Mouse (Mus musculus): Measurements from ENCODE around the gene Ugt8a. TPM values are rescaled to one million over a fixed set of nuclear protein-coding genes. Genes with fewer than 3 reads are reported as not detected.

The Ugt8a gene
- polyA plus RNA-seq (2015; fragmentation: Nextera tagmentation; extraction: Ambion mirVana), result 2.0 and 2.4 TPM in 2 replicates

DNA sequence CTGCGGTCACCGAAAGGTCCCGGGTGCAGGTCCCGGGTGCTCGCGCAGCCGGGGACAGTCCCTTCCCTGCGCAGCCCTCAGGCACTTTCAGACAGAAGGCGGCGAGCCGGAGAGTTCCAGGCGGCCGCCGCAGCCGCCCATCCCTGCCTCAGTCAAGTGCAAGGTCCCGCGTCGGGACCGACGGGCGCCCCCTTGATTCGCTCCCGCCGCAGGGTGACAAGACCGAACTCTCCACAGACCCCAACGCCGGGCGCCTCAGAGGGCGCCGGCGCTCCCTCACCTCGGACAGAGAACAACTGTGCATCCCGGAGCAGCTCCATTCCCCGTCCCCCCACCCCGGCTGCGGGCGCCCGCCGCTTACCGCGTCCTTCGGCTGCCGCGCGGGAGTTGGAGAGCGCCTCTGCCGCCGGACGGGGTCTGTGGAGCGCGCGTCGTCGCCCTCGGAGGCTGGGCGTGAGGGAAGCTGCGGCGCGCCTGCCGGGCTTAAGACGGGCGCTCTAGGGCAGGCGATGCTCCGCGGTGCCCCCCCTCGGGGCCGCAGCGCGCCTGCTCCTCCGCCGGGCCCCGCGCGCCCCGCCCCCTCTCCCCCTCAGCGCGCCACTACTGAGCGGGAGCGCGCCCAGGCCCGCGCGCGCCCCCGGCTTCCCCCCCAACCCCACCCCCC, at the start of gene Ugt8a:
TSS of gene Ugt8a (minus strand) at position 528 of the 664 bp plus-strand sequence.
- Histone ChIP-seq H3K27ac (ENCODE audit: low read length) (peak within 1 kb of the TSS; percentile 33; the same call in 1 of the 2 replicates), H3K4me3 (ENCODE audit: low read depth, low read length) (peak within 1 kb of the TSS; percentile 79), H3K9me3 (replicated peaks; ENCODE audit: control insufficient read depth, low read length, poor library complexity, severe bottlenecking) (no peaks in the 10 kb centered on the region), H3K4me2 (ENCODE audit: low read length) (peak within 1 kb of the TSS; percentile 96), H3K27me3 (ENCODE audit: control insufficient read depth, insufficient read depth, low read depth, low read length) (no peaks in the 10 kb centered on the region), H3K9ac (ENCODE audit: low read depth, low read length) (peak within 1 kb of the TSS; percentile 71), H3K4me1 (ENCODE audit: control insufficient read depth, insufficient read depth, low read length) (peaks cover 7% of the 10 kb centered on the region), H3K36me3 (ENCODE audit: control insufficient read depth, insufficient read depth, low read length) (no peaks in the 10 kb centered on the region)
- peak; percentile 93 for ATAC-seq
- WGBS, result under 1% methylated on average over 74 of the region's 85 CpGs

DNA sequence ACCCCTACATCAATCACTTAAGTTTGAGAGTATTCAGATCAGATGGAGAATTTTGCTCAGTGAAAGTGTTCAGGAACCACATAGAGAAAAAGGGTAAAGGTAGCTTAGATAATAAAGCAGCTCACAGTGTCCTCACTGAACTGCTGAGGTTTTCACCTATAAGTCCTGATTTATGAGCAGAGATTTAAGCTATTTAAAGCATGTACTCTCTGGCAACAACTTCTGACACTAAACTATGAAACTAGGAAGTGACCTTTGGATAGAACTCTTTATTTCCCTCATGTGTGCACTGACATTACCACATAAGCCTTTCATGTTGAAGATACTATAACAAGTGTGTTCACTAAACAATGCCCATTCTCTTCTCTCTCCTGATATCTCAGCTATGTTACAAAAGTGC, 48.2 kb upstream of the Ugt8a start:
- H3K4me2 ChIP-seq (ENCODE audit: low read length), result no peak overlapping the region
- no peak overlapping the region for H3K9ac ChIP-seq (ENCODE audit: low read depth, low read length)
- H3K36me3 ChIP-seq (ENCODE audit: control insufficient read depth, insufficient read depth, low read length), result no peaks in the 10 kb centered on the region
- no peak for ATAC-seq
- H3K27me3 ChIP-seq (ENCODE audit: control insufficient read depth, insufficient read depth, low read depth, low read length), result no peaks in the 10 kb centered on the region
- no peak overlapping the region for H3K4me3 ChIP-seq (ENCODE audit: low read depth, low read length)
- no peaks in the 10 kb centered on the region for H3K9me3 ChIP-seq (replicated peaks; ENCODE audit: control insufficient read depth, low read length, poor library complexity, severe bottlenecking)
- H3K4me1 ChIP-seq (ENCODE audit: control insufficient read depth, insufficient read depth, low read length), result no peaks in the 10 kb centered on the region
- no peak overlapping the region for H3K27ac ChIP-seq (ENCODE audit: low read length)

DNA sequence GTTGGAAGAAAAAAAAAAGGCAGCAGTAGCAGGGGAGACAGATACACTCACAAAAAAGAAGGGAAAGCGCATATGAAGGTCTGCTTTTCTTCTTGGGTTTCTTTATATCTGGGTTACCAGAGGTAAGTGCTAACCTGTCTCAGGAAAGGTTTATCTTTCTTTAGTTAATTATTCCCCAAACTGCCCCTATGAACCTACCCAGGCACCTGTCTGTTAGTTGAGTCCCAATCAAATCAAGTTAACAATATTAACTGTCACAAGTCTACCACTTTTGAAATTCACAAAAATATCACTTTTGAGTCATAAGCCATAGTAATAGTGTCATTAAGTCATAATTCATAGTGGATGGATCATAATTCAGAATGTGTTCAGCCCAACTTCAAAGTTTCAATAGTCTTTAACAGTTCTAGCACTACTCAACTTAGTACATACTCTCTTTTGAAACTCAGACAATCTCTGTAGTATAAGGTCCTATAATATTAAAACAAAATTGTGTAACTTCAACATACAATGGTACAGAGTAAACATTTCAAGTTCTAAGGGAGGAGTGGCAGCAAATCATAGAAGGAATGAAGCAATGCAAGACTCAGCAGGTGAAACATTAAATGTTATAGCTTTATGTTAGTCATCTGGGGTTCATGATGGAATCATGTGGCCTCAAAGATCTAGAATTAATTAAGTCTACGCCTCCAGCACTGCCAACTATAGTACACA, 45.4 kb upstream of the Ugt8a start:
- no peaks in the 10 kb centered on the region for H3K9me3 ChIP-seq (replicated peaks; ENCODE audit: control insufficient read depth, low read length, poor library complexity, severe bottlenecking)
- no peak overlapping the region for H3K9ac ChIP-seq (ENCODE audit: low read depth, low read length)
- no peak overlapping the region for H3K27ac ChIP-seq (ENCODE audit: low read length)
- no peaks in the 10 kb centered on the region for H3K27me3 ChIP-seq (ENCODE audit: control insufficient read depth, insufficient read depth, low read depth, low read length)
- no peaks in the 10 kb centered on the region for H3K4me1 ChIP-seq (ENCODE audit: control insufficient read depth, insufficient read depth, low read length)
- no peaks in the 10 kb centered on the region for H3K36me3 ChIP-seq (ENCODE audit: control insufficient read depth, insufficient read depth, low read length)
- no peak for ATAC-seq
- no peak overlapping the region for H3K4me3 ChIP-seq (ENCODE audit: low read depth, low read length)
- WGBS, result 90% methylated on average over 2 of the region's 2 CpGs
- H3K4me2 ChIP-seq (ENCODE audit: low read length), result no peak overlapping the region

DNA sequence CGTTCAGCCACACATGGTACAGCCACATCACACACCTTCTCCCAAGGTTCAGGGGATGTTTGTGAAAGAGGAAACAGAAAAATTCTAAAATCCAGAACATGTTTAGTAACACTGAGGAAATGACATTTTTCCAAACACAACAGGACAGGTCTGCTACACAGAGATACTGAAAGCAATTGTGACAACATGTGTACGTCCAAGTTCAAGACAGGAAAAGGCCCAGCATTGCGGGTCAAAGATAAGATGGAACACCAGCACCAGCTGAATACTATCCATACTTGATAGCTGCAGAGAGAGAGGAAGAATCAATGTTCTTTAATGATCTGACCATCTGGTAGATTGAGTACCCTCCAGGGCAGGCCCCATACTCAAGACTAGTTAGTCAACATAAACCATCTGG, 41.1 kb upstream of the Ugt8a start:
- Histone ChIP-seq H3K27ac (ENCODE audit: low read length) (no peak overlapping the region), H3K4me3 (ENCODE audit: low read depth, low read length) (no peak overlapping the region), H3K27me3 (ENCODE audit: control insufficient read depth, insufficient read depth, low read depth, low read length) (no peaks in the 10 kb centered on the region), H3K4me2 (ENCODE audit: low read length) (no peak overlapping the region), H3K9ac (ENCODE audit: low read depth, low read length) (no peak overlapping the region), H3K9me3 (replicated peaks; ENCODE audit: control insufficient read depth, low read length, poor library complexity, severe bottlenecking) (no peaks in the 10 kb centered on the region), H3K36me3 (ENCODE audit: control insufficient read depth, insufficient read depth, low read length) (no peaks in the 10 kb centered on the region), H3K4me1 (ENCODE audit: control insufficient read depth, insufficient read depth, low read length) (no peaks in the 10 kb centered on the region)
- 87% methylated on average over 3 of the region's 3 CpGs for WGBS
- ATAC-seq, result no peak

DNA sequence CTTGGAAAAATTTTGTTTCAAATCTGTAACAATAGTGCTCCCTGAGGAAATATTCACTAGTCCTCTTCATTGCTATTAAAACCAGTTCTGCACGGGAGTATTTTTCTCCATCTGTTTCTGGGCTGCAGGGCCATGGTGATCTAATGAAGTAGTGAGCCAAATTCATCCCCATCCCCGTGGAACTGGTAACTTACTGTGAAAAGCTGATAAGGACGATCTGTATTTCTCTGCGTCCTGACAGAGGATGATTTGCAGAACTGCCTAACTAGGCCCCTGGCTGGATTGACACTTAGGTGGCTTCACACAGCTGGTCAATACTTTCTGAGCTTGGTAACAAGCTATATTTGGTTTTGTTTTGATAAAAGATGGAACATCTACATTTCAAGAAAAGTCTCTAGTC, 37.5 kb upstream of the Ugt8a start:
- H3K4me3 ChIP-seq (ENCODE audit: low read depth, low read length), result no peak overlapping the region
- H3K27me3 ChIP-seq (ENCODE audit: control insufficient read depth, insufficient read depth, low read depth, low read length), result no peaks in the 10 kb centered on the region
- ATAC-seq, result no peak
- no peak overlapping the region for H3K27ac ChIP-seq (ENCODE audit: low read length)
- no peak overlapping the region for H3K4me2 ChIP-seq (ENCODE audit: low read length)
- no peak overlapping the region for H3K9ac ChIP-seq (ENCODE audit: low read depth, low read length)
- no peaks in the 10 kb centered on the region for H3K9me3 ChIP-seq (replicated peaks; ENCODE audit: control insufficient read depth, low read length, poor library complexity, severe bottlenecking)
- 75% methylated on average over 4 of the region's 4 CpGs for WGBS
- H3K4me1 ChIP-seq (ENCODE audit: control insufficient read depth, insufficient read depth, low read length), result no peaks in the 10 kb centered on the region
- H3K36me3 ChIP-seq (ENCODE audit: control insufficient read depth, insufficient read depth, low read length), result no peaks in the 10 kb centered on the region

DNA sequence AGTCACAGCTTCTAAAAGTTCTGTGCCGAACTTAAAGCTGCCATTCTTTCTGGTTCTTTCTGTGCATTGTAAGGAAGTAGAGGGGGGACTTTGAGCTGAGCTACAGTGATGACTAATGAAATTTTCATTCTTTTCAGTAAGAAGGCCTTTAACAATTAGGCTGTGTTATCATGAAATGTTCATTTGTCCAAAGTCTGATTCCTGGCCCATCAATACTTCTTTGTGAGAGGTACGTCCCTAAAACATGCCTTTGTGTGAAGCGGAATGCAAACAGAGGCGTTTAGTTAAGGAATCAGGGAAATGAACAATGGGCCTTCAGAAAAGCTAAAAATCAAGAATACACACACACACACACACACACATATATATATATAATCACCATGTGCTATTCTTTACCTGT, 31.0 kb upstream of the Ugt8a start:
- Histone ChIP-seq H3K4me1 (ENCODE audit: control insufficient read depth, insufficient read depth, low read length) (no peaks in the 10 kb centered on the region), H3K4me3 (ENCODE audit: low read depth, low read length) (no peak overlapping the region), H3K27ac (ENCODE audit: low read length) (no peak overlapping the region), H3K27me3 (ENCODE audit: control insufficient read depth, insufficient read depth, low read depth, low read length) (no peaks in the 10 kb centered on the region), H3K9ac (ENCODE audit: low read depth, low read length) (no peak overlapping the region), H3K36me3 (ENCODE audit: control insufficient read depth, insufficient read depth, low read length) (no peaks in the 10 kb centered on the region), H3K9me3 (replicated peaks; ENCODE audit: control insufficient read depth, low read length, poor library complexity, severe bottlenecking) (no peaks in the 10 kb centered on the region), H3K4me2 (ENCODE audit: low read length) (no peak overlapping the region)
- 65% methylated on average over 4 of the region's 4 CpGs for WGBS
- ATAC-seq, result no peak

DNA sequence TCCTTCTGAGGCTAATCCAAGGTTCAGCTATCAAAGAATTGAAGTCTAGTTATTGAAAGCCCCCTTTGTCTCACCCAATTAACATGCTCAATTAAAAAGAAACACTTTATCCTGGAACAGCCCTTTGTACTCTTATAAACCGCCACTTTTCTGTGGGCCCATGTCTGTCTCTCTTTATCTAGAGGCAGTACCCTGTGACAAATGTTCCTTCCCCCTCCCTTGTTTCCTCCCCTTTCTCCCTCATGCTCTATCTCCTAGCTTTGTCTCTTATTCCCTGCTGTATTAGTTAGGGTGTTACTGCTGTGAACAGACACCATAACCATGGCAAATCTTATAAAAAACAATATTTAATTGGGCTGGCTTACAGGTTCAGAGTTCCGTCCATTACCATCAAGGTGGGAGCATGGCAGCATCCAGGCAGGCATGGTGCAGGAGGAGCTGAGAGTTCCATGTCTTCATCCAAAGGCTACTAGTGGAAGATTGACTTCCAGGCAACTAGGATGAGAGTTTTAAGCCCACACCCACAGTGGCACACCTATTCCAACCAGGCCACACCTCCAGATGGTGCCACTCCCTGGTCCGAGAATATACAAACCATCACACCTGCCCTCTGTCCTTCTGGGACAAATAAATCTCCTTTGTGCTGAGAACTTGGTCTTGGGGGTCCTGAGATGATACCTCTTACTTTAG, 17.9 kb upstream of the Ugt8a start:
- no peaks in the 10 kb centered on the region for H3K36me3 ChIP-seq (ENCODE audit: control insufficient read depth, insufficient read depth, low read length)
- no peaks in the 10 kb centered on the region for H3K27me3 ChIP-seq (ENCODE audit: control insufficient read depth, insufficient read depth, low read depth, low read length)
- 61% methylated on average over 3 of the region's 3 CpGs for WGBS
- no peak overlapping the region for H3K4me2 ChIP-seq (ENCODE audit: low read length)
- H3K4me3 ChIP-seq (ENCODE audit: low read depth, low read length), result no peak overlapping the region
- no peaks in the 10 kb centered on the region for H3K4me1 ChIP-seq (ENCODE audit: control insufficient read depth, insufficient read depth, low read length)
- no peak for ATAC-seq
- H3K9me3 ChIP-seq (replicated peaks; ENCODE audit: control insufficient read depth, low read length, poor library complexity, severe bottlenecking), result no peaks in the 10 kb centered on the region
- H3K9ac ChIP-seq (ENCODE audit: low read depth, low read length), result no peak overlapping the region
- no peak overlapping the region for H3K27ac ChIP-seq (ENCODE audit: low read length)

DNA sequence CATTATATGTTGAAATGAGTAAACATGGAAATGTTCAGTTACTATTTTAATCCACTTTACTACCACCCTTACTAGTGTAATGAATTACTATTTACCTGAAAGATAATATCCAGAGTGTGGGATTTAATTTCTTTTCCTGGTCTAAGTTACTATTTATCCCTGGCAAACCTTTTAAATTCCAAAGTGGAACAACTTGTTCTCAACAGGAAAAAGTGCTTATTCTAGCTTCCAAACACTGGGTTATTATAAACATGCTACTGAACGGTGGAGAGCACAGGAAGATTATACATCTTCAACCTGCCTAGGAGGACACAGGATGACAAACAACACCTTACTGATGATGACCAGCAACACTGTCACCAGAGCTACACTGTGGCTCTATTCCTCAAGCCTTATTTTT, 16.5 kb upstream of the Ugt8a start:
- H3K4me3 ChIP-seq (ENCODE audit: low read depth, low read length), result no peak overlapping the region
- H3K27ac ChIP-seq (ENCODE audit: low read length), result no peak overlapping the region
- no peaks in the 10 kb centered on the region for H3K36me3 ChIP-seq (ENCODE audit: control insufficient read depth, insufficient read depth, low read length)
- no peaks in the 10 kb centered on the region for H3K27me3 ChIP-seq (ENCODE audit: control insufficient read depth, insufficient read depth, low read depth, low read length)
- WGBS, result 84% methylated on average over 1 of the region's 1 CpGs
- no peak overlapping the region for H3K9ac ChIP-seq (ENCODE audit: low read depth, low read length)
- no peak for ATAC-seq
- H3K9me3 ChIP-seq (replicated peaks; ENCODE audit: control insufficient read depth, low read length, poor library complexity, severe bottlenecking), result no peaks in the 10 kb centered on the region
- H3K4me2 ChIP-seq (ENCODE audit: low read length), result no peak overlapping the region
- H3K4me1 ChIP-seq (ENCODE audit: control insufficient read depth, insufficient read depth, low read length), result no peaks in the 10 kb centered on the region

DNA sequence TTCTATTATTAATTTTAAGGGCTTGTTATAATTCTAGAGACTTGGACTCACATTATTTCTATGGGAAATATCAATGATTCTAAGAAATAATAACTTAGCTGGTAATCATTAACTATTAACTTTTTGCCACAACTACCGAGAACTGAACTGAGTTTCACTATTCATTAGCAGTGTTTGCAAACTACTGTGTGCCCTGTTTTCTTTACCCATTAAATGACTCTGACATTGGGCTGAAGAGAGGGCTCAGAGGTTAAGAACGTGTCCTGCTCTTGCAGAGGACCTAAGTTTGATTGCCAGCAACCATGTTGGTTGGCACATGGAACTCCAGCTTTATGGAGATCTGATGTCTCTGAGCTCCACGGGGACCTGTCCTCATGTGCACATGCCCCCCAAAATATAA, 2.4 kb upstream of the Ugt8a start:
- Histone ChIP-seq H3K36me3 (ENCODE audit: control insufficient read depth, insufficient read depth, low read length) (no peaks in the 10 kb centered on the region), H3K4me1 (ENCODE audit: control insufficient read depth, insufficient read depth, low read length) (peaks cover 7% of the 10 kb centered on the region), H3K27ac (ENCODE audit: low read length) (no peak overlapping the region), H3K9me3 (replicated peaks; ENCODE audit: control insufficient read depth, low read length, poor library complexity, severe bottlenecking) (no peaks in the 10 kb centered on the region), H3K27me3 (ENCODE audit: control insufficient read depth, insufficient read depth, low read depth, low read length) (no peaks in the 10 kb centered on the region), H3K4me2 (ENCODE audit: low read length) (no peak overlapping the region), H3K9ac (ENCODE audit: low read depth, low read length) (no peak overlapping the region), H3K4me3 (ENCODE audit: low read depth, low read length) (no peak overlapping the region)
- ATAC-seq, result no peak
- 83% methylated on average over 3 of the region's 3 CpGs for WGBS
